Mouse (Mus musculus) midbrain, embryonic 15.5 days (tissue): ENCODE data around the gene Bche. TPM values are rescaled to one million over a fixed set of nuclear protein-coding genes. Genes with fewer than 3 reads are reported as not detected.

ENCODE experiments used
- ATAC-seq: fragments of 200-750 bp; cut with Nextera tagmentation; replicated peaks from 2 replicates; pipeline ENCODE4 v1.8.0; 2017; ENCODE audit warnings: moderate TSS enrichment
- H3K27ac ChIP-seq: fragments of 300-500 bp; sonication (generic); 2 replicates; pipeline ENCODE4 v1.5.1; 2015; ENCODE audit warnings: mild to moderate bottlenecking, inconsistent platforms
- H3K27me3 ChIP-seq: fragments of 300-500 bp; sonication (generic); replicated peaks from 2 replicates; pipeline ENCODE4 v1.6.1; 2015; ENCODE audit warnings: inconsistent platforms
- H3K36me3 ChIP-seq: fragments of 300-500 bp; sonication (generic); replicated peaks from 2 replicates; pipeline ENCODE4 v1.6.1; 2015; ENCODE audit warnings: inconsistent platforms
- H3K4me1 ChIP-seq: fragments of 300-500 bp; sonication (generic); 2 replicates; pipeline ENCODE4 v1.6.1; 2015; ENCODE audit warnings: inconsistent platforms
- H3K4me2 ChIP-seq: fragments of 300-500 bp; sonication (generic); 2 replicates; pipeline ENCODE4 v1.6.1; 2015; ENCODE audit warnings: inconsistent platforms, mild to moderate bottlenecking, moderate library complexity
- H3K4me3 ChIP-seq: fragments of 300-500 bp; sonication (generic); 2 replicates; pipeline ENCODE4 v1.5.1; 2015; ENCODE audit warnings: mild to moderate bottlenecking, inconsistent platforms
- H3K9ac ChIP-seq: fragments of 300-500 bp; sonication (generic); 2 replicates; pipeline ENCODE4 v1.6.1; 2015; ENCODE audit warnings: mild to moderate bottlenecking, inconsistent platforms
- H3K9me3 ChIP-seq: fragments of 300-500 bp; sonication (generic); 2 replicates; pipeline ENCODE4 v1.6.1; 2016; ENCODE audit warnings: inconsistent platforms
- WGBS: fragments of 180-500 bp; shearing (Covaris S2); methylation state at CpG from one replicate; pipeline ENCODE4 v1.1.7; 2015; ENCODE audit warnings: mixed read lengths; 5-methylcytosine and 5-hydroxymethylcytosine counted together
- polyA plus RNA-seq: library from polyadenylated mRNA; unstranded; fragments of >200 nt; fragmentation: Nextera tagmentation; extraction: Ambion mirVana; gene quantifications from 2 replicates; pipeline ENCODE4 v1.2.1, GENCODE M21; 2015

Bche gene
- polyA plus RNA-seq, 1 experiment from 2014 or later = 1.1 TPM

- H3K9me3 ChIP-seq = no peaks in the 10 kb centered on the region
- no peaks in the 10 kb centered on the region for H3K27me3 ChIP-seq
- no peak for ATAC-seq
- H3K27ac ChIP-seq = no peak overlapping the region
- whole genome bisulfite sequencing = 94% methylated on average over 3 of the region's 3 CpGs
- H3K4me1 ChIP-seq = no peaks in the 10 kb centered on the region
- H3K9ac ChIP-seq = no peak overlapping the region
- H3K4me2 ChIP-seq = no peak overlapping the region
- H3K36me3 ChIP-seq = no peaks in the 10 kb centered on the region
- no peak overlapping the region for H3K4me3 ChIP-seq
These were observed 40.7 kb downstream of the Bche start for GRCm38 (mm10) chr3:73667245-73668131.

DNA sequence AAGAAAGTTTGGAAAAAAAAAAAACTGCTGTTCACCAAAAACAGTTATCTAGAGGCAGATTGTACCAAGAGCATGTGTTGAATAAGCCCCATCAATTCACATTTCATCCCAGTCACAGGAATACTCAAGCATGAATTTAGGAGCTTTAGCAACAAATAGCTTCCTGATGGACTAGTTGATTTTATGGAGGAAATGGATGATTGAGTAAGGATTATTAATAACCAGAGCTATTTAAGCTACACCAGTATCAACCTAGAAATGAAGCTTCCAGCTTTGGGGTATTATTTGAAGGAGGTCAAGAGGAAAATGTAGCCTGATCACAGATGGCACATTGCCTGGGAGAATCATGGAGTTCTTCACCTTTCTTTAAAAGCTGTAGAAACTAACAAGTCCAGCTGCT lies 57.9 kb downstream of the Bche start:
- Histone ChIP-seq H3K9ac (no peak overlapping the region), H3K4me3 (no peak overlapping the region), H3K4me2 (no peak overlapping the region), H3K4me1 (no peaks in the 10 kb centered on the region), H3K36me3 (no peaks in the 10 kb centered on the region), H3K27ac (no peak overlapping the region), H3K9me3 (no peaks in the 10 kb centered on the region), H3K27me3 (no peaks in the 10 kb centered on the region)
- no peak for ATAC-seq

- no peaks in the 10 kb centered on the region for H3K9me3 ChIP-seq
- no peak overlapping the region for H3K27ac ChIP-seq
- no peak overlapping the region for H3K9ac ChIP-seq
- no peak for ATAC-seq
- 93% methylated on average over 2 of the region's 2 CpGs for WGBS
- H3K4me1 ChIP-seq = no peaks in the 10 kb centered on the region
- no peak overlapping the region for H3K4me2 ChIP-seq
- no peak overlapping the region for H3K4me3 ChIP-seq
- H3K27me3 ChIP-seq = no peaks in the 10 kb centered on the region
- no peaks in the 10 kb centered on the region for H3K36me3 ChIP-seq
These were observed 61.2 kb downstream of the Bche start for GRCm38 (mm10) chr3:73647064-73647463.

- no peak for ATAC-seq
- 79% methylated on average over 2 of the region's 2 CpGs for WGBS
These were observed 96.8 kb downstream of the Bche start for GRCm38 (mm10) chr3:73611421-73611820.

GRCm38 (mm10) chr3:73591757-73592533 lies 116.3 kb downstream of the Bche start:
- Histone ChIP-seq H3K4me1 (no peaks in the 10 kb centered on the region), H3K27ac (no peak overlapping the region)

More at GRCm38 (mm10) chr3:73611421-73611820, 96.8 kb downstream of the Bche start:
- Histone ChIP-seq H3K4me1 (no peaks in the 10 kb centered on the region), H3K9me3 (no peaks in the 10 kb centered on the region), H3K36me3 (no peaks in the 10 kb centered on the region), H3K9ac (no peak overlapping the region), H3K4me3 (no peak overlapping the region), H3K27me3 (no peaks in the 10 kb centered on the region), H3K27ac (no peak overlapping the region), H3K4me2 (no peak overlapping the region)

More at GRCm38 (mm10) chr3:73591757-73592533, 116.3 kb downstream of the Bche start:
- no peaks in the 10 kb centered on the region for H3K27me3 ChIP-seq
- no peak overlapping the region for H3K4me3 ChIP-seq
- no peak for ATAC-seq
- no peaks in the 10 kb centered on the region for H3K9me3 ChIP-seq
- H3K4me2 ChIP-seq = no peak overlapping the region
- 76% methylated on average over 5 of the region's 5 CpGs for WGBS
- H3K36me3 ChIP-seq = no peaks in the 10 kb centered on the region
- no peak overlapping the region for H3K9ac ChIP-seq
